8 mouse cellular contexts compared by ENCODE assay signal in genomic region chr2:155751014-155751786, GRCm38 (mm10). TPM values are rescaled to one million over a fixed set of nuclear protein-coding genes. Genes with fewer than 3 reads are reported as not detected.
A peak's percentile ranks its signal among the peaks of the same experiment; 100 is the strongest.
DNase-seq lines count a peak whose midpoint lies in the region; ATAC-seq and TF ChIP-seq lines count a peak whose summit lies in the region.

TSS of gene Procr (plus strand) at chr2:155751117.

- ATAC-seq in embryonic facial prominence, embryonic 14.5 days (ENCODE audit: low read depth): peak; percentile 84
- ATAC-seq in heart, embryonic 13.5 days (ENCODE audit: extremely low read depth, insufficient number of reproducible peaks, low FRiP score, low TSS enrichment): peak; percentile 59; the same call in 1 of the 2 replicates
- ATAC-seq in kidney, embryonic 16.5 days (ENCODE audit: low FRiP score, low TSS enrichment): peak; percentile 74; the same call in 1 of the 2 replicates
- peak; percentile 77; the same call in 1 of the 2 replicates for ATAC-seq in stomach, postnatal 0 days (ENCODE audit: low FRiP score, low TSS enrichment)
- ATAC-seq in megakaryocyte-erythroid progenitor cell, adult 5-6 weeks (replicated peaks; ENCODE audit: low FRiP score, low TSS enrichment, poor library complexity, severe bottlenecking): no peak

- H3K4me2 ChIP-seq in embryonic facial prominence, embryonic 14.5 days (ENCODE audit: low read depth, low read length): peak within 1 kb of the TSS; percentile 69
- peak within 1 kb of the TSS; percentile 83 for H3K4me2 ChIP-seq in heart, embryonic 13.5 days
- H3K4me2 ChIP-seq in kidney, embryonic 16.5 days (replicated peaks; ENCODE audit: low read depth, low read length): peak within 1 kb of the TSS; percentile 65
- peak within 1 kb of the TSS; percentile 73 for H3K4me2 ChIP-seq in stomach, postnatal 0 days (replicated peaks; ENCODE audit: low read depth)

- no peak for DNase-seq in cerebellum, adult 2 months
- no peak for DNase-seq in cerebellum, postnatal 25 days
- DNase-seq in embryonic facial prominence, embryonic 14.5 days (ENCODE audit: low spot score): peak; percentile 72
- DNase-seq in lung, postnatal 36 days: peak; percentile 61
- peak; percentile 55 for DNase-seq in stomach, postnatal 0 days (ENCODE audit: low spot score)

- H3K27ac ChIP-seq in cerebellum, adult 2 months (ENCODE audit: insufficient read depth, low read length): no peak within 1 kb of the TSS
- H3K27ac ChIP-seq in embryonic facial prominence, embryonic 14.5 days (replicated peaks; ENCODE audit: low read depth, low read length): no peak within 1 kb of the TSS
- H3K27ac ChIP-seq in heart, embryonic 13.5 days (replicated peaks): peak within 1 kb of the TSS; percentile 39; the same call in 1 of the 2 replicates
- H3K27ac ChIP-seq in kidney, embryonic 16.5 days (ENCODE audit: low read length): no peak within 1 kb of the TSS
- peak within 1 kb of the TSS; percentile 9; the same call in 1 of the 2 replicates for H3K27ac ChIP-seq in stomach, postnatal 0 days (replicated peaks)

- H3K27me3 ChIP-seq in cerebellum, adult 2 months (ENCODE audit: control insufficient read depth, insufficient read depth, low read length): no peaks in the 10 kb centered on the region
- H3K27me3 ChIP-seq in embryonic facial prominence, embryonic 14.5 days (replicated peaks; ENCODE audit: control insufficient read depth, insufficient read depth, low read length): 0 out of 2 replicates have a peak, but pooled peaks cover 4% of the 10 kb centered on the region
- H3K27me3 ChIP-seq in heart, embryonic 13.5 days (replicated peaks): peaks cover 26% of the 10 kb centered on the region
- H3K27me3 ChIP-seq in kidney, embryonic 16.5 days (ENCODE audit: insufficient read depth, low read length): no peaks in the 10 kb centered on the region
- H3K27me3 ChIP-seq in stomach, postnatal 0 days (ENCODE audit: control insufficient read depth, insufficient read depth, low read length): no peaks in the 10 kb centered on the region

- H3K4me3 ChIP-seq in cerebellum, adult 2 months (replicated peaks; ENCODE audit: insufficient read depth, low read depth, low read length): peak within 1 kb of the TSS; percentile 14
- H3K4me3 ChIP-seq in embryonic facial prominence, embryonic 14.5 days (ENCODE audit: low read depth, low read length): peak within 1 kb of the TSS; percentile 38
- peak within 1 kb of the TSS; percentile 53 for H3K4me3 ChIP-seq in heart, embryonic 13.5 days
- peak within 1 kb of the TSS; percentile 44 for H3K4me3 ChIP-seq in kidney, embryonic 16.5 days (ENCODE audit: low read length)
- peak within 1 kb of the TSS; percentile 46 for H3K4me3 ChIP-seq in stomach, postnatal 0 days (ENCODE audit: low read depth, low read length)

- 8% methylated on average over 25 of the region's 25 CpGs for WGBS in cerebellum, adult 2 months
- 1% methylated on average over 25 of the region's 25 CpGs for WGBS in embryonic facial prominence, embryonic 14.5 days
- WGBS in heart, embryonic 13.5 days: 2% methylated on average over 25 of the region's 25 CpGs
- 2% methylated on average over 24 of the region's 25 CpGs for WGBS in kidney, embryonic 16.5 days
- WGBS in stomach, postnatal 0 days: 2% methylated on average over 24 of the region's 25 CpGs

- no peak for TF ChIP-seq EP300 in stomach, postnatal 0 days (optimal IDR thresholded peaks at IDR 0.05)

- H3K36me3 ChIP-seq in embryonic facial prominence, embryonic 14.5 days (ENCODE audit: control insufficient read depth, insufficient read depth, low read length): no peaks in the 10 kb centered on the region
- no peaks in the 10 kb centered on the region for H3K36me3 ChIP-seq in heart, embryonic 13.5 days
- H3K36me3 ChIP-seq in kidney, embryonic 16.5 days (ENCODE audit: insufficient read depth, low read length): no peaks in the 10 kb centered on the region
- no peaks in the 10 kb centered on the region for H3K36me3 ChIP-seq in stomach, postnatal 0 days (ENCODE audit: control insufficient read depth, insufficient read depth, low read length)

- H3K9ac ChIP-seq in embryonic facial prominence, embryonic 14.5 days (ENCODE audit: low read depth, low read length): peak within 1 kb of the TSS; percentile 56
- peak within 1 kb of the TSS; percentile 73 for H3K9ac ChIP-seq in heart, embryonic 13.5 days
- H3K9ac ChIP-seq in kidney, embryonic 16.5 days (replicated peaks; ENCODE audit: low read length): peak within 1 kb of the TSS; percentile 56
- H3K9ac ChIP-seq in stomach, postnatal 0 days (ENCODE audit: low read length): peak within 1 kb of the TSS; percentile 58

- H3K9me3 ChIP-seq in embryonic facial prominence, embryonic 14.5 days (ENCODE audit: control insufficient read depth, low read length): no peaks in the 10 kb centered on the region
- no peaks in the 10 kb centered on the region for H3K9me3 ChIP-seq in heart, embryonic 13.5 days
- no peaks in the 10 kb centered on the region for H3K9me3 ChIP-seq in kidney, embryonic 16.5 days (ENCODE audit: low read length)
- H3K9me3 ChIP-seq in stomach, postnatal 0 days (ENCODE audit: control insufficient read depth, low read length): no peaks in the 10 kb centered on the region

- no peak for TF ChIP-seq CTCF in cerebellum, adult 2 months (IDR thresholded peaks at IDR 0.05; ENCODE audit: borderline replicate concordance, insufficient read depth, low read depth, low read length)
- TF ChIP-seq CTCF in stomach, postnatal 0 days (IDR thresholded peaks at IDR 0.05; ENCODE audit: low read depth): no peak

- no peak for TF ChIP-seq POLR2A in cerebellum, adult 2 months (IDR thresholded peaks at IDR 0.05; ENCODE audit: borderline replicate concordance, insufficient read depth, low read length)

- H3K4me1 ChIP-seq in cerebellum, adult 2 months (ENCODE audit: control insufficient read depth, insufficient read depth, low read length): no peaks in the 10 kb centered on the region
- no peaks in the 10 kb centered on the region for H3K4me1 ChIP-seq in embryonic facial prominence, embryonic 14.5 days (ENCODE audit: control insufficient read depth, insufficient read depth, low read length)
- H3K4me1 ChIP-seq in heart, embryonic 13.5 days: peaks cover 9% of the 10 kb centered on the region
- no peaks in the 10 kb centered on the region for H3K4me1 ChIP-seq in kidney, embryonic 16.5 days (ENCODE audit: insufficient read depth, low read length)
- H3K4me1 ChIP-seq in stomach, postnatal 0 days (replicated peaks; ENCODE audit: control insufficient read depth, insufficient read depth): no peaks in the 10 kb centered on the region

RNA-seq across cellular contexts. Expression of gene Procr, which starts in this region (rescaled TPM):
- polyA plus RNA-seq in cerebellum, adult 2 months (2012; rRNA removed): 1.9 TPM in 2 replicates
- 8.1 and 9.1 TPM in 2 replicates for polyA plus RNA-seq in embryonic facial prominence, embryonic 14.5 days (2014; fragmentation: Nextera tagmentation; extraction: Ambion mirVana)
- polyA plus RNA-seq in heart, embryonic 13.5 days (2015; fragmentation: Nextera tagmentation; extraction: Ambion mirVana): 9.0 and 9.1 TPM in 2 replicates
- polyA plus RNA-seq in kidney, embryonic 16.5 days (2015; fragmentation: Nextera tagmentation; extraction: Ambion mirVana): 13.0 and 13.1 TPM in 2 replicates
- polyA plus RNA-seq in stomach, postnatal 0 days (2015; fragmentation: Nextera tagmentation; extraction: Ambion mirVana): 12.2 and 14.3 TPM in 2 replicates
- not detected in 2 replicates for total RNA-seq in megakaryocyte-erythroid progenitor cell, adult 5-6 weeks (2014; fragmentation: Nextera tagmentation)
- 1.4 TPM in 1 of 2 replicates, not detected in the other for total RNA-seq in megakaryocyte-erythroid progenitor cell, adult 5-6 weeks (2017)

Comparison
In these comparisons a context has a peak if more than half of its experiments do, and no peak if none do; other contexts are left out.
1. DNase-seq: peak in embryonic facial prominence, embryonic 14.5 days (single experiment), lung, postnatal 36 days (single experiment) and stomach, postnatal 0 days (single experiment); none in cerebellum, adult 2 months (0 of 2) and cerebellum, postnatal 25 days (0 of 2).
2. H3K27ac ChIP-seq: peak in heart, embryonic 13.5 days (single experiment) and stomach, postnatal 0 days (single experiment); none in cerebellum, adult 2 months (single experiment), embryonic facial prominence, embryonic 14.5 days (single experiment) and kidney, embryonic 16.5 days (single experiment).
3. Peak in every context shown above with its lines, with median percentiles within 50 percentile points of each other: H3K4me3 ChIP-seq, H3K4me2 ChIP-seq and H3K9ac ChIP-seq.